Mouse (Mus musculus) kidney, adult 9 months (tissue): ENCODE results near the gene Adgrf2.

Experiments used
- DNase-seq: peaks from one replicate; pipeline ENCODE4 v3.0.0; 2022

Adgrf2 gene

DNA sequence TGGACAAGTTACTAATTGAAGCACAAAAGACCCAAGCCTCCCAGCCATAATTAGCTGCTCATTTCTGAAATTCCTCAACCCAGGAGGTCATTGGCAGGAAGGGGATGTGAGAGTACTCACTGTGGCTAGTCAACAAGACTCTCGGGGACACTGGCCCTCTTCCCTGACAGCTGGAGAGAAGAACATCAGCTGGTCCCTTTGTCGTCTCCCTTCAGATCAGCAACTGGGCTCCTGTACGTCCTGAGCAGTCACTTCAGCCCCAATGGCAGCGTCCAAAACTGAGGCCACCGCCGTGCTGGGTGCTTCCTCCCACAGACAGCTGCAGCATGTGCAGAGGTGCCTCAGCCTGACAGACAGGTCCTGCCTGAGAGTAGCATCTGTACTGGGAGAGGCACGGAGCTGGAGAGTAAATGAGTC, at the start of gene Adgrf2:
Adgrf2 (minus strand) TSS at position 379 of the 417 bp plus-strand sequence.
- peak; percentile 14 for DNase-seq

DNA sequence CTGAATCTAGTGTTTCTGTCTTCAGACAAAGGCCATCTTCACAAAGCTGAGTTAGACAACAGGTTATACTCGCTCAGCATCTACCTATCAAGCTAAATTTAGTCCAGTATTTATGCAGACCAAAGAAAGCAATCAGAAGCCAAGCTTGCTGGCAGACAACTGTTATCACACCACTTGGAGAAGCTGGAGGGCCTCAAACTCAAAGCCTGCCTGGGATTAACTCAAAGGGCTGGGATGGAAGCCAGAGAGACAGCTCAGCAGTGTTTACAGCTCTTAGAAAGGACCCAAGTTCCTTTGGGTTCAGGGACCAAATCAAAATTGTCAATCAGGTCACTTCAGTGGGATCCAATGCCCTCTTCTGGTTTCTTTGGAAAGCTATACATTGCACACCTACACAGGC, 48.8 kb upstream of the Adgrf2 start:
- no peak for DNase-seq

DNA sequence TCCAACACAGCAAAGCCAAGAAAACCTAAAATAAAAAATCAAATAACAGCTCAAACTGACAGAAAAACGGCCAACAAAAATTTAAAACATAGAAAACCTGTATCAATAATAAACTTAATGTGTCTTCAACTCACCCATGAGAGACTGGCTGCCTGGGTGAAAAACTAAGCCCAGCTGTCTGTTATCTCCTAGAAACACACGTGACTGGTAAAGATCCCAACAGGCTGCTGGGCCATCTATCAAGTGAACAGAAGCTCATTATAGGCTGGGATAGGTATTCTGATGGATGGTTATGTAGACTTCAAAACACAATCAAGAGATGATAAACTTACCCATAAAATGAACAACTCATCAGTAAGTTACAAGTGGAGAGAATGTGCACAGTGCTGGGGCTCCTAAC, 47.7 kb upstream of the Adgrf2 start:
- DNase-seq: no peak

DNA sequence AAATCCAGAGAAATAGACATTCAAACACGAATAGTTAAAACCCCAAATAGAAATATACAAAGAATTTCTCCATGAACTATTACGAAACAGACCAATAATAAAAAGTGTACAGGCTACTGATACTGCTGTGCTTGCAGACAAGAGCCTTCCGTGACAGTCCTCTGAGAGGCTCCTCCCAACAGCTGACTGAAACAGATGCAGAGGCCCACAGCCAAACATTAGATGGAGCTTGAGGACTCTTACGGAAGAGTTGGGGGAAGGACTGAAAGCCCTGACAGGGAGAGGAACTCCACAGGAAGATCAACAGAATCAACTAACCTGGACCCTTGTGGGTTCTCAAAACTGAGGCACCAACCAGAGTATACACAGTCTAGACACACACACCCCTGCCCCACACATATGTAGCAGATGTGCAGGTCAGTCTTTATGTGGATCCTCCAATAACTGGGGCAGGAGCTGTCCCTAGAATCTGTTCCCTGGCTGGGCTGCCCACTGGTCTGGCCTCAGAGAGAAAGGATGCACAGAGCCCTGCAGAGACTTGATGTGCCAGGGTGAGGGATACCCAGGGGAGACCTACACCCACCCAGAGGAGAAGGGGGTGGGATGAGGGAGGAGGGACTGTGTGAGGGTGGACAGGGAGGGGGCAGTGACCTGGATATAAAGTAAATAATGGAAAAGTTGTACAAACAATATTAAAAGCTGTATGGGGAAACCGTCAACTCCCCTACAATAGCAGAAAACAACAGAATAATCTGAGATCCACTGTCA, 46.9 kb upstream of the Adgrf2 start:
- DNase-seq: no peak

DNA sequence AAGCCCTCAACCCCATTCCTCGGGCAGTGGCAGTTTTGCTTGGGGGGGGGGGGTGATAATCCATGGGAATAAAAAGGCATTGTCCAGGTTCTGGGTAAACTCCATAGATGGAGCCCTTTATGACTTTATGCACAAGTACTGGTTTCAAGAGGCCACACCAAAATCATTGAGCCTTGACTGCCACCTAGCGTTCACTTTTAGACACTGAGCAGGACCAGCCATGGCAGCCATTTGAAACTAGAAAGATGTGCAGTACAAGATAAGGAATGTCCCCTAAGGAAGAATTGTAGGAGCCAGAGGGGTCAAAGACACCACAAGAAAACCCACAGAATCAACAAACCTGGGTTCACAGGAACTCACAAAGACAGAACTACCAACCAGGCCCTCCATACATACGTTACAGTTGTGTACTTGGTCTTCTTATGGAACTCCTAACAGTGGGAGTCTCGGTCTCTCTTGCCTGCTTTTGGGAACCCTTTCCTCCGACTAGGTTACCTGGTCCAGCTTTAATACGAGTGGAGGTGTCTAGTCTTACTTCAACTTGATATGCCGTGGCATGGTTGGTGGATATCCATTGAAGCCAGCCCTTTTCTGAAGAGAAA, 40.3 kb upstream of the Adgrf2 start:
- DNase-seq: peak; percentile 80

GRCm38 (mm10) chr17:42753791-42754190, 11.8 kb upstream of the Adgrf2 start:
- DNase-seq: peak; percentile 68

GRCm38 (mm10) chr17:42752173-42752572, 10.2 kb upstream of the Adgrf2 start:
- peak; percentile 44 for DNase-seq

DNA sequence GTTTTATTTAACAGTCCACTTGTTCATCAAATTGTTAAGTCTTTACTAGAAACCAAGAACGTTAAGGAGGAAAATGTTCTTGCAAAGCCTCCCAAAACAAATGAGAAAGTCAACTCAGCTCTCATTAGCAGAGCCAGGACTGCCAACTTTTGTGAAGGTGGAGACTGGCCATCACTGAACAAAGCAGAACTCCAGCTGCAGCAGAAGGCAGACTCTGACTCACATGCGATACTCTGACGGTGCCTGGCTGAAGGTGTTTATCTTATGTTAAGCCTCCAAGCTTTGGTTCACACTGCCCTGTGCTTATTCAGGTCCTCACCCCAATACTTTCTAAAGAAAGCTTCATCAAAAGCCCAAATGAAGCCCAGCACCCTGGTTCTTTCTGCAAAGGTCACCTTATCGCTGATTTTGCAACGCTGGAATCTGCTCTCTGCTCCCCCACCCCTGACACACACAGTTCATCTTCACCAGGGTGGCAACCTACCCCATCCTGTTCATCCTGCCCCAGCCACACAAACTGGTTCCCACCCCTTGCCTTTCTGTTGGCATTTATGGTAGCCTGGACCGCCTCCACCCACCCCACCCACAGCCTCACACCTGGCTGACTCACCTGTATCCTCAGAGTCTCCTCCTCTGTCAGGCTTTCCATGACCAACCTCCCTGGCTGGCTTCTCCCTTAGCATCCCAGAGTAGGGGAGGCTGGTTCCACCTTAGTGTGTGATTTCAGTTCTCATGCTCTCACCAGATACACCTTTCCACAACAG, 3.9 kb upstream of the Adgrf2 start:
- no peak for DNase-seq

GRCm38 (mm10) chr17:42742823-42743222, 844 bp upstream of the Adgrf2 start:
- DNase-seq: no peak

GRCm38 (mm10) chr17:42738794-42739193, 3.2 kb downstream of the Adgrf2 start:
- DNase-seq: no peak

GRCm38 (mm10) chr17:42717161-42717560, 24.8 kb downstream of the Adgrf2 start:
- no peak for DNase-seq

GRCm38 (mm10) chr17:42714991-42715390, 27.0 kb downstream of the Adgrf2 start:
- DNase-seq: no peak

- no peak for DNase-seq
Observed at GRCm38 (mm10) chr17:42710717-42711116, 31.3 kb downstream of the Adgrf2 start.

DNA sequence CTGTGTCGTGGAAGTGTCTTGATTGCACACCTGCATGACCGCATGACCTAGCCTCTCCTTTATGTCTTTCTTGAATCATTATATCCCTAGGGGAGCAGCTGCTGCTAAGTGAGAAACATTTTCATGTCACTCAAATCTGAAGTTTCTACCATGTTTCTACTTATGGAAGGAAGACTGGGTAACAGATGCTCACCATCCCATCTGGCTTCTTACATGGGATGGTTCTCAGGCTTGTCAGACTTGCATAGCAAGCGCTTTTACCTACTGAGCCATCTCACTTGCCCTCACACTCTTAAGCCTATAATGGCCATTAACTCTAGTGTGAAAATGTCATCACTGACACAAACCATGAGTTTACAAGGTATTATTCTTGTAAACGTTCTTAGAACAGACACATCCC, 36.4 kb downstream of the Adgrf2 start:
- no peak for DNase-seq

GRCm38 (mm10) chr17:42702198-42702597, 39.8 kb downstream of the Adgrf2 start:
- no peak for DNase-seq

- no peak for DNase-seq
Observed at GRCm38 (mm10) chr17:42694730-42695129, 47.2 kb downstream of the Adgrf2 start.

DNA sequence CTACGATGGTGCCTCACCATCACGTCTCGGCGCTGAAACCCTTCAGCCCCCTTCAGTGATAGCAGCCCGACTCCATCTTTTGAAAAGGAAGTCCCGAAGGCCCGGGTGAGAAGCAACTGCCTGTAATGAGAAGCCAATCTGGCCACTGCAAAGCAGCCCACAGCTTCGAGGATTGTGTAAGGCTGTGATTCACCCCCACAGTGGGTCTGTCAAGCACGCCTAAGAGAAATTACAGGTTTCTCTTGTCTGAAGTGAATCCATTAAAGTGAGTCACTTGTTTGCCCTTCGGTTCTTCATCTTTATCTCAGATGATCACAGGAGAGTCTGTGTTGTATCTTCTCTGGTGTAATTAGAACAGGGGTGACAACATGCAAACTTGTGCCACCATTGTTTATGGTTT, 49.8 kb downstream of the Adgrf2 start, which contains the start of gene Adgrf4:
Adgrf4 (minus strand) TSS at position 149 of the 400 bp plus-strand sequence.
- DNase-seq: no peak

DNA sequence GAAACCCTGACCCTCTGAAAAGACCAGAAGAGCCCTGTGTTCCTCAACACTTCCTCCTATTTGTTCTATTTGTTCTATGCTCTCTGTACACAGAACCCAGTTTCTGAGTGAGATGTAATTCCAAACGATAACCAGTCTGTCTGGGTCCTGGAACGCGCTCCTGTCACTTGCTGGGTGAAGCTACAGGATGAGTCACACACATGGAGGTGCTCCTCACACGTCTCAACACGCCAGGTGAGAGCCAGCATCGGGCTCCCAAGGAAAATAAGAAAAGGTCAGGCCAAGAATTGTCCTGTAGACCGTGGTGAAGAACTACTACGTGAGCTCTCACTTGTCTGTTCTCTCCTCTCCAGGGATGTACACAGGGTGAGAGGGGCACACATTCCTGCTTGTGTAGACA, 51.4 kb downstream of the Adgrf2 start:
- DNase-seq: no peak
